Mouse (Mus musculus) cerebellum, adult 8-10 months (tissue): ENCODE results near the gene Slc12a6.

ENCODE experiments used
- DNase-seq: peaks from one replicate; pipeline ENCODE4 v3.0.0; 2022

The Slc12a6 gene

DNA sequence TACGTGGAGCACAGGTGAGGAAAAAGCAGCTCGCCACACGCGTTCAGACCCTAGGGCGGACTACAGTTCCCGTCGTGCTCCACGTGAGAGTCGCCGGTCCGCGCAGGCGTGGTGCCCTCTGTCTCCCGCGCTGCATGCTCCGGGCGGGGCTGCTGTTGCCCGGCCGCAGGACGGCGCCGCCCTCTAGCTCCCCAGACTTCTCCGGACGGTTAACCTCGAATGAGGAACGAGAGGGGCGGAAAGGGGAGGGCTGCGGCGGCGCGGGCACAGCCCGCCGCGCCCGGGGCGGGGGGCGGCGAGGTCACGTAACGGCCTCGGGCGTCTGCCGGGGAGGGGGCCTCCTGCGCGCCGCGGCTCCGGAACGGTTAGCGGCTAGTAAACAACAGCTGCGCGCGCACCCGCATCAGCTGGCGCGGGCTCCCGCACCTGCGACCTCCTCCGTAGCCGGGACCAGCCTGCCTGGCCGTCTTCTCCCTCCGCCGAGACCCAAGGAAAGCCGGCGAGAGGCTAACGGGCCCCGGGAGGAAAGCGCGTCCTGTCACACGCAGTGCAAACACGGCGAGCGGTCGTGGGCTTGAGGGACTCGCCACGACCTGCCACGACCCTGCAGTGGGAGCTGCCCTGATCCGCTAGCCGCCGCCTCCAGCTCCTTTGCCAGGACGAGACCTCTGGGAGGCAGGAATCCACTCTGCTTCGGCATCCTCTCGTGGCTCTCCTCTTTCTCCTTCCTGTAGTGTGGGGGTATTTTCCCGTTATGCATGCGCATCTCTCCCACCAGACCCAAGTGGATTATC, at the start of gene Slc12a6:
Gene Slc12a6, plus strand, starts transcription at position 378 of the 794 bp plus-strand sequence.
- peak; percentile 90 for DNase-seq

DNA sequence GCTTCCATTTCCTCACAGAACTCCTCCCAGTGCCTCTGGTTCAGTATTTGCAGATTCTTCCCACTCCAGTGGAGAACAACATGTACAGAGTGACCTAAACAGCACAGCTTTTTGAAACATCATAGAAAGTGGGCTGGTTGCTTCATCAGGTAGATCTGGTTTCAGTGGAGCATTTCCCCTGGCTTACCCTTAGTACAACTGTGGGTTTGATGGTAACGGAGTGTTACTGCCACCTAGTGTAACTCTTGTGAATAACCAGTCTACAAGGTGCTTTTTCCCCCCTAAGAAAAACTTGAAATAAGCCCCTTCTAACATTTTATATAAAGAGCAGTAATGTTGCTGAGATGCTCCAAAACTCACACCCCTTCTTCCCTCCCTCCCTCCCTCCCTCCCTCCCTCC, 49.6 kb upstream of the Slc12a6 start:
- DNase-seq: no peak

GRCm38 (mm10) chr2:112217614-112218013, 48.0 kb upstream of the Slc12a6 start:
- no peak for DNase-seq

DNA sequence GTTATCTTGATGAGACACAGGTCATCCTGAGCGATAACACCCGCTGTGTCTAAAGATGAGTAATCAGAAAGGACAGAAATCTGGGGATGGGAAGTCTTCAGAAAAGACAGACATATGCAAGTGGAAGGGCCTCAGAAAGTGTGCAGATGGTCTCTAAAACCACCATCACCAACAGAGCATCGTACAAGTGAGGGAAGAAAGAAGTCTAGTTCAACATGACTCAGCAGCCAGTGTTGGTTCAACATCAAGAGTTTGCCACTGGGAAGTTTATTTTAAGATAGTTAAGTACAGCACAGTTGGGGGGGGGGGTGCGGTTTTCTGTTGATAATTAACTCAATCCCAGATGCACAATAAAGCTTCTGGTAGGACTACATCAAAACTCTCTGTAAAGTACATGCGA, 44.7 kb upstream of the Slc12a6 start:
- no peak for DNase-seq

- DNase-seq: no peak
Observed at GRCm38 (mm10) chr2:112222607-112223006, 43.0 kb upstream of the Slc12a6 start.

GRCm38 (mm10) chr2:112224356-112224755, 41.3 kb upstream of the Slc12a6 start:
- no peak for DNase-seq

DNA sequence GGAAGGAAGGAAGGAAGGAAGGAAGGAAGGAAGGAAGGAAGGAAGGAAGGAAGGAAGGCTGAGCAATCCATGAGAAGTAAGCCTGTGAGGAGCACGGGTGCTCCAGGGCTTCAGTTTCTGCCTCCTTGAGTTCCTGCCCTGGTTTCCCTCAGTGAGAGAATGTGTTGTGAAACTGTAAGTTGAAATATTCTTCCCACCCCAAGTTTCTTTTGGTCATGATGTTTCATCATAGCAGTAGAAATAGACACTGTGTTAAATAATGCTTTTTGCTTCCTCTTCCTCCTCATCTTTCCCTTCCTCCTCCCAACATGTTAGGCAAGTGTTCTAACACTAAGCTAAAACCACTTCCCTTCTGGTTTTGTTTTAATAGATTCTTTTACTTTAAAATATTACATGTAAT, 33.0 kb upstream of the Slc12a6 start:
- DNase-seq: no peak

DNA sequence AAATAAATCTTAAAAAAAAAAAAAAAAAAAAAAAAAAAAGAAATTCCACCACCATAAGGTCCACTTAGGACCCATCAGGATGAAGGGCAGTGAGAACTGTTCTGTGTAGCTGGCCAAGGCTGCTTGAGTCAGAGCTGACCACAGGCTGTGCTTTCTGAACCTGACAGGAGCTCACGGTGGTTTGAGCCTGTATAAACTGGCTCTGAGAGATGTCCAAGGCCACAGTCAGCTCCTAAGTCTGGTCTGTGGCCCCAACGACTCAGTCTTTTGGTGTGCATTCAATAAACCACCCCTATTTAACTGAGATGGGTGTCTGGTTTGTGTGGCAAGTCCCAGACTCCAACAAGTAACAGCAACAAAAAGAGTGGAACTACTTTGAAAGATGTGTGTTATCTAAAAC, 29.0 kb upstream of the Slc12a6 start:
- DNase-seq: no peak

GRCm38 (mm10) chr2:112238006-112238405, 27.6 kb upstream of the Slc12a6 start:
- no peak for DNase-seq

GRCm38 (mm10) chr2:112239212-112239934, 26.3 kb upstream of the Slc12a6 start, which contains the start of gene Lpcat4:
TSS of gene Lpcat4 (plus strand) at chr2:112239468.
- peak; percentile 91 for DNase-seq

DNA sequence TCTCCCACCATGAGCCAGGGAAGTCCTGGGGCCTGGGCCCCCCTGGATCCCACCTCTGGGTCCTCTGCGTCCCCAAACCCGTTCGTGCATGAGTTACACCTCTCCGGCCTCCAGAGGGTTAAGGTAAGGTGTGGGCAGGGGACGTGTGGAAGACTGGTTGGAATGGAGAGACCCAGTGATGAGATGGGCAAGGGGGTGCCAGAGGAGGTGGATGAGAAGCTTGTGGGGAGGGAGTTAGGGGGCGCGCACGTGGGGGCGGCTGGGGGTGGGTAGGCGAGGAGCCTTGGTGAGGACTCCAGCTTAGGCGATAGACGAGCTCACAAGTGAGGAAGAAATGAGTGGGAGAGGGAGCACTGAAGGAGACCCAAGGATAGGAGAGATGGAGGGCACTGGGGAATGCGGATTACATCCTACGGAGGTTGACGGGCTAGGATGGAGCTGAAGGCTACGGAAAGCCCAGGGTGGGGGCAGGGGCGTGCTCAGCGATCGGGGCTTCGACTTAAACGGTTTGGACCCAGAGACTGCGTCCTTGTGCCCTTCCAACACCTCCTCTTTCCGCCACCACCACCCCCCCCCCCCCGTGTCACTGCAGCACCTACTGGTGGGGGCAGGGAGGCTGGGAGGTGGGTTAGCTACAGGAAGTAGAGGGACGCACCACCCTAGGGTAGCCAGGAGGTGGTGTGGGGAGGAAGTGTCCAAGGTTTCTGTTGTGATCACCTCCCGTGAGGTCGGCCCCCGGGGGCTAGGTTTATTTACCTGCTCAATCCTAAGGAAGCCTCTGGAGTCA, 25.5 kb upstream of the Slc12a6 start:
- peak; percentile 48 for DNase-seq

- no peak for DNase-seq
Observed at GRCm38 (mm10) chr2:112241787-112242186, 23.8 kb upstream of the Slc12a6 start.

- no peak for DNase-seq
Observed at GRCm38 (mm10) chr2:112245307-112245706, 20.3 kb upstream of the Slc12a6 start.

GRCm38 (mm10) chr2:112246193-112246592, 19.4 kb upstream of the Slc12a6 start:
- DNase-seq: no peak

- DNase-seq: no peak
Observed at GRCm38 (mm10) chr2:112247323-112247722, 18.3 kb upstream of the Slc12a6 start.

DNA sequence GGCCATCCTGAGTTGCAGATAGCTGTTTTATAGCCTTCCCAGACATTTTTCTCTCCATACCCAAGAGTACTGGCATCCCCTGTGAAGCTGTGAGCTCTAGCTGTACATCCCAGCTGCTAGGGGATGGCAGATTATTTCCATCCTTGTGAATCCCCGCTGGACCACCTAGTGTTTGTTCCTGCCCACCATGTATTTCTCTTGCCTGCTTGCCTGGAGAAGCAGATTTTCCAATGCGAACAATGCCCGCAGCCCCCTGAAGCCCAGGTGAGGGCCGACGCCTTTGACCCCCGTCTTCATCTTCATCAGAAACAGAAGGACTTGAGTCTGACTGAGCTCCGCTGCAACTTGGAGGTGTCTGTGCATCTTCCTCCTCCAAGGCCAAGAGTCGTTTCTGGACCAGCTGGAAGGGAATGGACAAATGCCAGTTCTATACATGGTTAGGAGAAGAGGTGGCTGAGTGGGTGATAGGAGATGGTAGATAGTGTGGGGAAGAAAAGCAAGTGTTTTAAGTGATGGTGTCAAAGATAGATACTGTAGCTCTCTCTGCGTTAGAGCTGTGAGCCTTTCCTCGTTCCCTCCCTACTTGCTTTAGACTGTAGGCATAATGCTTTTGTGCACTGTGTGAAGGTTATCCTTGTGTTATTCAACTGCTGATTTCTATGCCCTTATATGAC, 15.7 kb upstream of the Slc12a6 start:
- DNase-seq: no peak

DNA sequence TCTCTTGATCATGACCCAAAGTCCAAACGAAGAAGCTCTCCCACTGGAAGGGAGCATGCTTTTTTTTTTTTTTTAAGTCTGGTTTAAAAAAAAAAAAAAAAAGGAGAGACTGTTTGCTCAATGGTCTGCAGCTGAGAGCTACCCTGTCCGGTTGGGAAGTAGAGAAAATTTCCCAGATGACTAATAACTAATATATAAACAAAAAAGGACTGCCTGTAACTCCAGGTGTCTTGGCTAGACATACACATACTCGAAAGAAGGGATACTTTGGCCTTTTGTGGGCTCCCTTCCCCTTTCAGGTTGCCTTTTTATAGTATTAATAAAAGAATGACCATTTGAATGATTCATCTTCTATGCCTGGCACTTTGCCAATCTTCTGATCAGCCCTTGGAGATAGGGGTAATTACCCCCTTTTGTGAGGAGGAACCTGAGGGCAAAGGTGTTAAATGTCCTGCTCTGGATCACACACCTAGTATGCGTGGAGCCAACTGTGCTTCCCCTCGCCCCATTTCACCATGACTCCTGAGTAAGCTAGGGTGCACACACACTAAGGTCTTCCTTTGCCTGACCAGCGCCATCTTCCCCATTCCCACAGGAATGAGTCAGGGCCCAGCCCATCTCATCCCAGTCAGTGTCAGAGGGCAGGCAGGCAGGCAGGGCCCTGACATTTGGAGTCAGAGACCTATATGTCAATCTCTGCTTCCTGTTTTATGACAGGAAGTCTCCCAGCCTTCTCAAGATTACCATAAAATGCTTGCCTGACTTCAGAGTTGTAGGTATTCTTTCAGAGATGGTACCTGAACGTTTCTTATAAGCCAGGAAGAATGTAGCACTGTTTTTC, 10.7 kb upstream of the Slc12a6 start:
- no peak for DNase-seq

DNA sequence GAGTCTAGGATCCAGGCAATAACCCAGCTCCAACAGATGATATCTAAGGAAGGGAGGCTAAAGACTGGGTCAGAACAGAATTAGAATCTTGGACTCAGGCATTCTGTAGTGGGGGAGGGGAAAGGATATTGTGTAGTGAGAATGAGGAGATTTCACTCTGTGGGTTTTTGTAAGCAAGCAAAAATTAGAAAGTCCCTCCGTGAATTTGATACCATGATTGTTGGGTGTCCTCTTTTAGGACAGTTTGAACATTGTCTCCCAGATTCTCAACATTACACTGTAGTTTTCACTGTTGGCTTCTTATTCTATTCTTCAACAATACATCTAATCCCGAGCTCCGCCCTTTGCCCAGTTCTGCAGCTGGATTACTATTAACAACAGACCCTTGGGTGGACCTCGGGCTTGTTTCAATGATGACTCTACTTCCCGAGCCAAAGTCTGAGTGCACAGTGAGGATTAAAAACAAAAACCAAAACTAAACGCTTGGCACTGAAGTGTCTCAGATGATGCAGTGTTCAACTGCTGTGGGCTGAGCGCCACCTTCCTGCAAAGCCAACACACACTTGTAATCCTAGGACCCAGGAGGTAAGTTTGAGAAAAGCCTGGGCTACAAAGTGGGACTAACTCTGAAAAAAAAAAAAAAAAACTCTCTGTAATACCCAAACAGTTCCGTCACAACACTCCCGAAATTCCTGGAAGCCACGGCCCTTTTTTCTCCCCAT, 6.2 kb upstream of the Slc12a6 start, which contains the start of gene Nutm1:
Gene Nutm1, minus strand, starts transcription at position 51 of the 722 bp plus-strand sequence.
- no peak for DNase-seq

DNA sequence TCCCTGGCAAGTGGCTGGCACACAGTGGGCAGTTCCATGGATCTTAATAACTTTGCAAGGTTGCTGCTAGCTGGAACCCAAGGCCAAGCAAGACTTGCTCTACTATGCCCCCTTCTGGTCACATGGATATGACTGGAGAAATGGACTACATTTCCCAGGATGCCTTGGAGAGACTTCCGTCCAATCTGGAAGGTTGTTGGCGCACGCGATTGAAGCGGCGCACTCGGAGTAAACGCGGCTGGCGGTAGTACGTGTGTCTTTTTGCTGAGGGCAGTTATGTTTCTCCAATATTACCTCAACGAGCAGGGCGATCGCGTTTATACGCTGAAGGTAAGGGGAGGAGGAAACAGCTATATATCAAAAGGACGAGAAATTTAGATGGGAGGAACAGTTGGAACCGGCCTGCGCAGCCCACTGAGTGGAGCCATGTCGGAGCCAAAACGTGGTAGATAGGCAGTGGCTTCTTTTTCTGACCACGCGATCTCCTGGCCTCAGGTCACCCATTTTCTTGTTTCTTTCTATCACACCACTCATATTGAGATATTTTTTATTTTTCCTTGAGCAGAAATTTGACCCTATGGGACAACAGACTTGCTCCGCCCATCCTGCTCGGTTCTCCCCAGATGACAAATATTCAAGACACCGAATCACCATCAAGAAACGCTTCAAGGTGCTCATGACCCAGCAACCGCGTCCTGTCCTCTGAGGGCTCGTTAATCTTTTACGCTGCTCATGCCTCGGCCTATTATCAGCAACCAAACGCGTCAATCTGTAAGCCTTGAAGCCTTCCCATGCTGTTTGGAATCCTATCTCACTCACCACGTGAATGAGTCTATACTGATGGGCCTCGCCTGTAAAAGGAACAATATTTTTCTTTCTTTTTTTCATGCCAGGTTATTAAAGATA, 3.6 kb upstream of the Slc12a6 start, which contains the start of gene Nop10:
Gene Nop10, plus strand, starts transcription at position 179 of the 906 bp plus-strand sequence.
- DNase-seq: peak; percentile 93

DNA sequence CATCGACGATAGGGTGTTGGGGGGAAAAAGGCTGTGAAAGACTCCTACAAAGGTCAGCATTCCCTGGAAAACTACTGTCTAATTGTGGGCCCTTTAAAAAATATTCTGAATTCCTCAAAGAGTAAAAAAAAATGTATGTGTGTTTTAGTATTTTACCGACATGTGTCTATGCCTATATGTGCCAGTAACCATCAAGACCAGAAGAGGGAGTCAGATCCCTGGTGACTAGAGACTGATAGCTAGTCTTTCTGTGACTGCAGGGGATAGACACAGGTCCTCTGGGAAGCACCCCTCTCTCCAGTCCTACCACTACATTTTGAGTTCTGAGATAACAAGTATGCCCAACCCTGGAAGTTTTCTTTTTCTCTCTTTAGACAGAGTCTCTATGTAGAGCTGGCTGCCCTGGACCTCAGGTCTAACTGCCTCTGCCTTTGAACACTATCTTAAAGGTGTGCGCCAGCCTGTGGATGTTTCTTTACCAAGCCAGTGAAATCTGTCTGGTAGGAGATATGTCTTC, 2.8 kb upstream of the Slc12a6 start:
- no peak for DNase-seq
